Mouse (Mus musculus) MEL (cell line): ENCODE results near the gene Slc9a3r2. TPM values are rescaled to one million over a fixed set of nuclear protein-coding genes. Genes with fewer than 3 reads are reported as not detected.
"Not testable (repeated sequence)": the region's sequence is repeated elsewhere in the genome, so short reads cannot be mapped to it uniquely, and the experiment has no call there.

Experiments used
- DNase-seq: peaks from one replicate; pipeline ENCODE4 v3.0.0; 2011; ENCODE audit warnings: low read depth, low spot score
- H3K27ac ChIP-seq: 2 replicates; pipeline ENCODE4 v1.5.1; 2012; ENCODE audit warnings: low read depth, mild to moderate bottlenecking, control low read depth, low read length, moderate library complexity; ENCODE audit not compliant: control insufficient read depth
- H3K27me3 ChIP-seq, 2 experiments: fragments of 150-350 bp in 1 of 2; sonication (generic) in 1 of 2; 2 replicates each; pipeline ENCODE4 v1.6.1; 2012; ENCODE audit warnings: low read length in 2 of 2, mild to moderate bottlenecking in 2 of 2, improper control_type of control experiment in 1 of 2, moderate library complexity in 1 of 2; ENCODE audit not compliant: insufficient read depth in 2 of 2, control insufficient read depth in 1 of 2
- H3K36me3 ChIP-seq, 2 experiments: 2 replicates each; pipeline ENCODE4 v1.6.1; 2012 to 2014; ENCODE audit warnings: low read length in 2 of 2, improper control_type of control experiment in 1 of 2, inconsistent platforms in 1 of 2, mild to moderate bottlenecking in 1 of 2; ENCODE audit not compliant: insufficient read depth in 2 of 2, control insufficient read depth in 1 of 2
- H3K4me1 ChIP-seq, 2 experiments: fragments of 150-350 bp in 1 of 2; sonication (generic) in 1 of 2; 2 replicates each; pipeline ENCODE4 v1.6.1; 2012; ENCODE audit warnings: low read length in 2 of 2, improper control_type of control experiment in 1 of 2, mild to moderate bottlenecking in 1 of 2; ENCODE audit not compliant: insufficient read depth in 2 of 2, control insufficient read depth in 1 of 2
- H3K4me3 ChIP-seq, 2 experiments: fragments of 150-350 bp in 1 of 2; sonication (generic) in 1 of 2; 2 replicates each; pipeline ENCODE4 v1.5.1; 2012; ENCODE audit warnings: low read depth in 2 of 2, low read length in 2 of 2, mild to moderate bottlenecking in 2 of 2, moderate library complexity in 2 of 2, control low read depth in 1 of 2, improper control_type of control experiment in 1 of 2; ENCODE audit not compliant: control insufficient read depth in 1 of 2, insufficient read depth in 1 of 2
- H3K79me2 ChIP-seq: 2 replicates; pipeline ENCODE4 v1.6.1; 2012; ENCODE audit warnings: mild to moderate bottlenecking, low read length, moderate library complexity; ENCODE audit not compliant: control insufficient read depth, poor library complexity, insufficient read depth
- H3K9ac ChIP-seq: 2 replicates; pipeline ENCODE4 v1.6.1; 2012; ENCODE audit warnings: low read depth, mild to moderate bottlenecking, control low read depth, low read length, moderate library complexity; ENCODE audit not compliant: control insufficient read depth, poor library complexity, severe bottlenecking
- H3K9me3 ChIP-seq: fragments of 150-350 bp; sonication (generic); replicated peaks from 2 replicates; pipeline ENCODE4 v1.6.1; 2012; ENCODE audit warnings: mild to moderate bottlenecking, low read length, improper control_type of control experiment, moderate library complexity; ENCODE audit not compliant: insufficient read depth
- BHLHE40 ChIP-seq: IDR thresholded peaks from 2 replicates; pipeline ENCODE4 v1.6.1; 2012; ENCODE audit warnings: low read depth, mild to moderate bottlenecking, inconsistent platforms, low read length, improper control_type of control experiment, borderline replicate concordance
- CTCF ChIP-seq, 3 experiments: IDR thresholded peaks in 2 of 3; conservative IDR thresholded peaks in 1 of 3; 2 replicates each; pipeline ENCODE4 v1.5.1; 2011 to 2012; ENCODE audit warnings: low read length in 3 of 3, low read depth in 2 of 3, mild to moderate bottlenecking in 2 of 3, improper control_type of control experiment in 1 of 3, inconsistent platforms in 1 of 3, mixed read lengths in 1 of 3, moderate library complexity in 1 of 3; ENCODE audit not compliant: control insufficient read depth in 1 of 3, insufficient read depth in 1 of 3, poor library complexity in 1 of 3, severe bottlenecking in 1 of 3
- E2F4 ChIP-seq: IDR thresholded peaks from 2 replicates; pipeline ENCODE4 v1.6.1; 2011; ENCODE audit warnings: low read depth, low read length, improper control_type of control experiment, borderline replicate concordance
- ELF1 ChIP-seq: IDR thresholded peaks from 2 replicates; pipeline ENCODE4 v1.6.1; 2014; ENCODE audit warnings: low read depth, mild to moderate bottlenecking, inconsistent platforms, low read length, improper control_type of control experiment, moderate library complexity
- ETS1 ChIP-seq: IDR thresholded peaks from 2 replicates; pipeline ENCODE4 v1.6.1; 2012; ENCODE audit warnings: low read depth, mild to moderate bottlenecking, inconsistent platforms, low read length, improper control_type of control experiment, moderate library complexity
- GABPA ChIP-seq: IDR thresholded peaks from 2 replicates; pipeline ENCODE4 v1.6.1; 2012; ENCODE audit warnings: low read depth, mild to moderate bottlenecking, inconsistent platforms, low read length, improper control_type of control experiment, moderate library complexity
- GATA1 ChIP-seq: IDR thresholded peaks from 2 replicates; pipeline ENCODE4 v1.6.1; 2011; ENCODE audit warnings: low read depth, low read length, improper control_type of control experiment
- MAX ChIP-seq: IDR thresholded peaks from 2 replicates; pipeline ENCODE4 v1.6.1; 2011; ENCODE audit warnings: low read length, improper control_type of control experiment
- MYB ChIP-seq: IDR thresholded peaks from 2 replicates; pipeline ENCODE4 v1.6.1; 2011; ENCODE audit warnings: mild to moderate bottlenecking, low read depth, low read length, improper control_type of control experiment
- MYC ChIP-seq: IDR thresholded peaks from 2 replicates; pipeline ENCODE4 v1.6.1; 2011; ENCODE audit warnings: low read depth, mild to moderate bottlenecking, low read length, improper control_type of control experiment, moderate library complexity
- NRF1 ChIP-seq: IDR thresholded peaks from 2 replicates; pipeline ENCODE4 v1.6.1; 2014; ENCODE audit warnings: low read depth, mild to moderate bottlenecking, inconsistent platforms, low read length, improper control_type of control experiment, moderate library complexity; ENCODE audit not compliant: poor library complexity, insufficient read depth, severe bottlenecking
- POLR2A ChIP-seq, 2 experiments: IDR thresholded peaks; 2 replicates each; pipeline ENCODE4 v1.6.1; 2011 to 2012; ENCODE audit warnings: low read length in 2 of 2, mild to moderate bottlenecking in 2 of 2, control low read depth in 1 of 2, improper control_type of control experiment in 1 of 2, low read depth in 1 of 2, moderate library complexity in 1 of 2; ENCODE audit not compliant: control insufficient read depth in 1 of 2, insufficient read depth in 1 of 2, poor library complexity in 1 of 2
- POLR2AphosphoS5 ChIP-seq: IDR thresholded peaks from 2 replicates; pipeline ENCODE4 v1.6.1; 2012; ENCODE audit warnings: low read depth, borderline replicate concordance, mild to moderate bottlenecking, inconsistent platforms, low read length, moderate library complexity, mixed read lengths
- RAD21 ChIP-seq: IDR thresholded peaks from 2 replicates; pipeline ENCODE4 v1.6.1; 2011; ENCODE audit warnings: mild to moderate bottlenecking, low read depth, low read length, improper control_type of control experiment
- RCOR1 ChIP-seq: IDR thresholded peaks from 2 replicates; pipeline ENCODE4 v1.6.1; 2012; ENCODE audit warnings: low read depth, mild to moderate bottlenecking, inconsistent platforms, low read length, improper control_type of control experiment
- SIN3A ChIP-seq: IDR thresholded peaks from 2 replicates; pipeline ENCODE4 v1.6.1; 2012; ENCODE audit warnings: low read length, improper control_type of control experiment, inconsistent platforms
- SMC3 ChIP-seq: IDR thresholded peaks from 2 replicates; pipeline ENCODE4 v1.6.1; 2011; ENCODE audit warnings: low read depth, low read length, improper control_type of control experiment
- TBP ChIP-seq: IDR thresholded peaks from 2 replicates; pipeline ENCODE4 v1.8.0; 2011; ENCODE audit warnings: low read depth, low read length, improper control_type of control experiment
- UBTF ChIP-seq: IDR thresholded peaks from 2 replicates; pipeline ENCODE4 v1.6.1; 2012; ENCODE audit warnings: low read depth, mild to moderate bottlenecking, inconsistent platforms, low read length, improper control_type of control experiment, moderate library complexity, borderline replicate concordance; ENCODE audit not compliant: insufficient read depth
- ZC3H11A ChIP-seq: IDR thresholded peaks from 2 replicates; pipeline ENCODE4 v1.6.1; 2012; ENCODE audit warnings: low read depth, mild to moderate bottlenecking, inconsistent platforms, low read length, improper control_type of control experiment
- ZMIZ1 ChIP-seq: IDR thresholded peaks from 2 replicates; pipeline ENCODE4 v1.6.1; 2012; ENCODE audit warnings: low read depth, mild to moderate bottlenecking, inconsistent platforms, low read length, improper control_type of control experiment, moderate library complexity
- ZNF384 ChIP-seq: IDR thresholded peaks from 2 replicates; pipeline ENCODE4 v1.6.1; 2012; ENCODE audit warnings: low read depth, mild to moderate bottlenecking, inconsistent platforms, low read length, improper control_type of control experiment
- polyA plus RNA-seq, 2 experiments: library from polyadenylated mRNA; stranded (reverse) in 1 of 2; unstranded in 1 of 2; fragments of >175 nt in 1 of 2; fragments of >200 nt in 1 of 2; gene quantifications; 2 replicates each; pipeline versions ENCODE4 v1.2.1 to v1.2.4; 2012; ENCODE audit warnings: low replicate concordance in 2 of 2, low read depth in 1 of 2; ENCODE audit not compliant: insufficient read length in 2 of 2, insufficient read depth in 1 of 2, missing spikeins in 1 of 2
- total RNA-seq: library from RNA; depleted of rRNA; stranded (reverse); fragments of 300-350 nt; gene quantifications from 2 replicates; pipeline ENCODE4 v1.2.3, GENCODE M21; 2012

Slc9a3r2 gene
- total and polyA plus RNA-seq, 3 experiments, result 0.96 to 3.5 TPM; not detected in 1

GRCm38 (mm10) chr17:24669545-24670245, 19.6 kb upstream of the Slc9a3r2 start, which contains the start of gene Zfp598 (continued):
- TF ChIP-seq ZNF384 (no peak), NRF1 (peak; percentile 47; the same call in 1 of the 2 replicates), SMC3 (no peak)

DNA sequence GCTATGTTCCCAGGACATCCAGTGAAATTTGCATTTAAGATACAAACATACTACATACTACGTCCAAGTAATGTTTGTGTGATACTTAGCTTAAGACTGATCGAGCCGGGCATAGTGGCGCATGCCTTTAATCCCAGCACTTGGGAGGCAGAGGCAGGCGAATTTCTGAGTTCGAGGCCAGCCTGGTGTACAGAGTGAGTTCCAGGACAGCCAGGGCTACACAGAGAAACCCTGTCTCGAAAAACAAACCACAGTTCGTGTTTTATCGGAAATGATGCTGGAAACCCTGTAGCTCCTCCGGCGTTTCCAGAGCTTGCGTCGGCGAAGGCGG, 19.1 kb upstream of the Slc9a3r2 start:
- DNase-seq, H3K9me3 ChIP-seq, H3K27me3 ChIP-seq: not testable (repeated sequence)
- TF ChIP-seq MYC (0 out of 2 replicates have a peak, but pooled peaks have one; percentile 32), ZMIZ1 (0 out of 2 replicates have a peak, but pooled peaks have one; percentile 73)
- H3K4me1 ChIP-seq, result peaks cover 0 to 26% of the 10 kb centered on the region in 2 experiments; a peak in 3 of 4 replicates
- peak overlapping the region; percentile 50 to 67 for H3K4me3 ChIP-seq
- peak overlapping the region; percentile 68 for H3K9ac ChIP-seq
- H3K27ac ChIP-seq, result peak overlapping the region; percentile 84
- H3K36me3 ChIP-seq, result peaks cover 0 to 14% of the 10 kb centered on the region in 2 experiments; a peak in 2 of 4 replicates
- peaks cover 41% of the 10 kb centered on the region for H3K79me2 ChIP-seq

DNA sequence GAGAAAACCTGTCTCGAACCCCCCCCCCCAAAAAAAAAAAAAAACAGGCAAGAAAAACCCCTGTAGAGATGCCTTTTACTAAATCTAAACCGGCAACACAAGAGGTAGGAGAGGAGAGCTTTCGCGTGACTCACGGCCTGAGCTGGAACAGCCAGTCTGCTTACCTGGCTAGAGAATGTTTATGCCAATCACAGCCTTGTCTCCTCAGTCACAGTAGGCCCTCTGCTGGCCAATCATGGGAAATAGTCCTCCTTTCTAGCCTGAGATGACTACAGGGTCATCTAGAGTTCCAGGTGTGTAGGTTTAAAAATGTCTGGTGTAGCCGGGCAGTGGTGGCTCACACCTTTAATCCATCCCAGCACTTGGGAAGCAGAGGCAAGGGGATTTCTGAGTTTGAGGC, 17.3 kb upstream of the Slc9a3r2 start:
- H3K9me3 ChIP-seq, result no peaks in the 10 kb centered on the region
- TF ChIP-seq POLR2A (IDR thresholded peaks at IDR 0.05; ENCODE audit: control insufficient read depth in 1 of 2, insufficient read depth in 1 of 2, low read depth in 1 of 2, low read length in 2 of 2, poor library complexity in 1 of 2), result no peak
- TF ChIP-seq GATA1, result no peak
- no peak for TF ChIP-seq UBTF
- no peak for TF ChIP-seq POLR2AphosphoS5
- no peak for TF ChIP-seq MYB
- TF ChIP-seq RAD21, result peak; percentile 82
- no peak for TF ChIP-seq GABPA
- no peak for TF ChIP-seq TBP
- no peak for TF ChIP-seq NRF1
- no peak for TF ChIP-seq RCOR1
- no peak for TF ChIP-seq ELF1
- TF ChIP-seq SMC3, result peak; percentile 86
- no peak for TF ChIP-seq MYC
- peak; percentile 79 to 90 (median 88) for TF ChIP-seq CTCF (IDR thresholded peaks at IDR 0.05 in 2 of 3, conservative IDR thresholded peaks at IDR 0.05 in 1 of 3; ENCODE audit: control insufficient read depth in 1 of 3, insufficient read depth in 1 of 3, low read depth in 2 of 3, low read length in 3 of 3, poor library complexity in 1 of 3, severe bottlenecking in 1 of 3)
- no peak for TF ChIP-seq MAX
- no peak for TF ChIP-seq BHLHE40
- TF ChIP-seq E2F4, result no peak
- peak; percentile 48; the same call in 1 of the 2 replicates for TF ChIP-seq SIN3A
- no peak for TF ChIP-seq ETS1
- TF ChIP-seq ZC3H11A, result peak; percentile 59
- DNase-seq, result peak; percentile 83
- no peak overlapping the region for H3K9ac ChIP-seq
- H3K27me3 ChIP-seq, result peaks cover 0 to 2% of the 10 kb centered on the region in 2 experiments; a peak in 1 of 4 replicates
- no peak overlapping the region for H3K27ac ChIP-seq
- peaks cover 28% of the 10 kb centered on the region for H3K79me2 ChIP-seq
- peaks cover 0 to 14% of the 10 kb centered on the region in 2 experiments; a peak in 2 of 4 replicates for H3K36me3 ChIP-seq
- no peak overlapping the region for H3K4me3 ChIP-seq
- H3K4me1 ChIP-seq, result peaks cover 0 to 26% of the 10 kb centered on the region in 2 experiments; a peak in 3 of 4 replicates
